Mouse (Mus musculus): ENCODE results near the gene Vps8. TPM values are rescaled to one million over a fixed set of nuclear protein-coding genes. Genes with fewer than 3 reads are reported as not detected.

Gene Vps8
- polyA plus RNA-seq, 1 experiment = 19.4 TPM

GRCm38 (mm10) chr16:21470416-21470815 lies 47.5 kb downstream of the Vps8 start:
- H3K4me3 ChIP-seq = no peak overlapping the region

GRCm38 (mm10) chr16:21477074-21477473 lies 54.2 kb downstream of the Vps8 start:
- Histone ChIP-seq H3K36me3 (ENCODE audit: control insufficient read depth, insufficient read depth) (peaks cover 20% of the 10 kb centered on the region), H3ac (ENCODE audit: control insufficient read depth, insufficient read length) (no peak overlapping the region), H3K4me3 (no peak overlapping the region), H3K27me3 (ENCODE audit: control insufficient read depth, insufficient read depth, insufficient read length) (no peaks in the 10 kb centered on the region), H3K79me2 (ENCODE audit: control insufficient read depth, insufficient read depth) (no peaks in the 10 kb centered on the region), H3K4me2 (ENCODE audit: low read depth) (no peak overlapping the region)
- no peak for TF ChIP-seq POLR2A (IDR thresholded peaks at IDR 0.05; ENCODE audit: insufficient read length, low read depth)
- no peak for TF ChIP-seq MYOD1 (IDR thresholded peaks at IDR 0.05; ENCODE audit: control insufficient read depth in 1 of 3, insufficient read length in 2 of 3, low read depth in 2 of 3)
- no peak for TF ChIP-seq POLR2AphosphoS2 (IDR thresholded peaks at IDR 0.05; ENCODE audit: insufficient read length, low read depth)
- no peak for TF ChIP-seq MYOG (IDR thresholded peaks at IDR 0.05; ENCODE audit: control insufficient read depth in 1 of 3, insufficient read depth in 1 of 3, insufficient read length in 2 of 3, low read depth in 2 of 3)
- TF ChIP-seq TCF3 (IDR thresholded peaks at IDR 0.05; ENCODE audit: insufficient read length, low read depth) = no peak
- TF ChIP-seq USF1 (IDR thresholded peaks at IDR 0.05; ENCODE audit: low read depth) = no peak
- TF ChIP-seq MAX (IDR thresholded peaks at IDR 0.05; ENCODE audit: low read depth) = no peak
- no peak for TF ChIP-seq SRF (IDR thresholded peaks at IDR 0.05; ENCODE audit: control insufficient read depth, insufficient read length, low read depth)
- TF ChIP-seq CEBPB (IDR thresholded peaks at IDR 0.05; ENCODE audit: insufficient read depth, poor library complexity, severe bottlenecking) = no peak
- no peak for TF ChIP-seq TCF12 (IDR thresholded peaks at IDR 0.05; ENCODE audit: insufficient read depth, poor library complexity, severe bottlenecking)
- TF ChIP-seq REST (IDR thresholded peaks at IDR 0.05; ENCODE audit: insufficient read depth, insufficient read length) = no peak
- no peak for TF ChIP-seq E2F4 (IDR thresholded peaks at IDR 0.05; ENCODE audit: insufficient read depth)

More at GRCm38 (mm10) chr16:21470416-21470815, 47.5 kb downstream of the Vps8 start:
- H3ac ChIP-seq (ENCODE audit: control insufficient read depth, insufficient read length) = no peak overlapping the region
- no peak for TF ChIP-seq POLR2A (IDR thresholded peaks at IDR 0.05; ENCODE audit: insufficient read length, low read depth)
- no peak for TF ChIP-seq TCF3 (IDR thresholded peaks at IDR 0.05; ENCODE audit: insufficient read length, low read depth)
- TF ChIP-seq POLR2AphosphoS2 (IDR thresholded peaks at IDR 0.05; ENCODE audit: insufficient read length, low read depth) = no peak
- no peak for TF ChIP-seq USF1 (IDR thresholded peaks at IDR 0.05; ENCODE audit: low read depth)
- no peak for TF ChIP-seq SRF (IDR thresholded peaks at IDR 0.05; ENCODE audit: control insufficient read depth, insufficient read length, low read depth)
- TF ChIP-seq MYOD1 (IDR thresholded peaks at IDR 0.05; ENCODE audit: control insufficient read depth in 1 of 3, insufficient read length in 2 of 3, low read depth in 2 of 3) = no peak
- no peak for TF ChIP-seq TCF12 (IDR thresholded peaks at IDR 0.05; ENCODE audit: insufficient read depth, poor library complexity, severe bottlenecking)
- no peak for TF ChIP-seq REST (IDR thresholded peaks at IDR 0.05; ENCODE audit: insufficient read depth, insufficient read length)
- no peak for TF ChIP-seq MYOG (IDR thresholded peaks at IDR 0.05; ENCODE audit: control insufficient read depth in 1 of 3, insufficient read depth in 1 of 3, insufficient read length in 2 of 3, low read depth in 2 of 3)
- TF ChIP-seq E2F4 (IDR thresholded peaks at IDR 0.05; ENCODE audit: insufficient read depth) = no peak
- no peak for TF ChIP-seq MAX (IDR thresholded peaks at IDR 0.05; ENCODE audit: low read depth)
- no peak for TF ChIP-seq CEBPB (IDR thresholded peaks at IDR 0.05; ENCODE audit: insufficient read depth, poor library complexity, severe bottlenecking)
- no peaks in the 10 kb centered on the region for H3K79me2 ChIP-seq (ENCODE audit: control insufficient read depth, insufficient read depth)
- no peaks in the 10 kb centered on the region for H3K27me3 ChIP-seq (ENCODE audit: control insufficient read depth, insufficient read depth, insufficient read length)
- H3K4me2 ChIP-seq (ENCODE audit: low read depth) = no peak overlapping the region
- peaks cover 29% of the 10 kb centered on the region for H3K36me3 ChIP-seq (ENCODE audit: control insufficient read depth, insufficient read depth)

GRCm38 (mm10) chr16:21478376-21478775 lies 55.5 kb downstream of the Vps8 start:
- Histone ChIP-seq H3K27me3 (ENCODE audit: control insufficient read depth, insufficient read depth, insufficient read length) (no peaks in the 10 kb centered on the region), H3K36me3 (ENCODE audit: control insufficient read depth, insufficient read depth) (peaks cover 29% of the 10 kb centered on the region), H3K4me3 (no peak overlapping the region), H3K4me2 (ENCODE audit: low read depth) (no peak overlapping the region), H3ac (ENCODE audit: control insufficient read depth, insufficient read length) (no peak overlapping the region), H3K79me2 (ENCODE audit: control insufficient read depth, insufficient read depth) (no peaks in the 10 kb centered on the region)
- TF ChIP-seq USF1 (IDR thresholded peaks at IDR 0.05; ENCODE audit: low read depth) (no peak), CEBPB (IDR thresholded peaks at IDR 0.05; ENCODE audit: insufficient read depth, poor library complexity, severe bottlenecking) (no peak), POLR2AphosphoS2 (IDR thresholded peaks at IDR 0.05; ENCODE audit: insufficient read length, low read depth) (no peak), TCF3 (IDR thresholded peaks at IDR 0.05; ENCODE audit: insufficient read length, low read depth) (no peak), POLR2A (IDR thresholded peaks at IDR 0.05; ENCODE audit: insufficient read length, low read depth) (no peak), MYOD1 (IDR thresholded peaks at IDR 0.05; ENCODE audit: control insufficient read depth in 1 of 3, insufficient read length in 2 of 3, low read depth in 2 of 3) (no peak), SRF (IDR thresholded peaks at IDR 0.05; ENCODE audit: control insufficient read depth, insufficient read length, low read depth) (no peak), MAX (IDR thresholded peaks at IDR 0.05; ENCODE audit: low read depth) (no peak), TCF12 (IDR thresholded peaks at IDR 0.05; ENCODE audit: insufficient read depth, poor library complexity, severe bottlenecking) (no peak), E2F4 (IDR thresholded peaks at IDR 0.05; ENCODE audit: insufficient read depth) (no peak), MYOG (IDR thresholded peaks at IDR 0.05; ENCODE audit: control insufficient read depth in 1 of 3, insufficient read depth in 1 of 3, insufficient read length in 2 of 3, low read depth in 2 of 3) (no peak), REST (IDR thresholded peaks at IDR 0.05; ENCODE audit: insufficient read depth, insufficient read length) (no peak)

GRCm38 (mm10) chr16:21483803-21484202 lies 60.9 kb downstream of the Vps8 start:
- H3K79me2 ChIP-seq (ENCODE audit: control insufficient read depth, insufficient read depth) = no peaks in the 10 kb centered on the region
- peaks cover 26% of the 10 kb centered on the region for H3K36me3 ChIP-seq (ENCODE audit: control insufficient read depth, insufficient read depth)
- TF ChIP-seq MYOG (IDR thresholded peaks at IDR 0.05; ENCODE audit: control insufficient read depth in 1 of 3, insufficient read depth in 1 of 3, insufficient read length in 2 of 3, low read depth in 2 of 3) = no peak
- no peak for TF ChIP-seq CEBPB (IDR thresholded peaks at IDR 0.05; ENCODE audit: insufficient read depth, poor library complexity, severe bottlenecking)
- no peak for TF ChIP-seq POLR2A (IDR thresholded peaks at IDR 0.05; ENCODE audit: insufficient read length, low read depth)
- TF ChIP-seq SRF (IDR thresholded peaks at IDR 0.05; ENCODE audit: control insufficient read depth, insufficient read length, low read depth) = no peak
- no peak for TF ChIP-seq MAX (IDR thresholded peaks at IDR 0.05; ENCODE audit: low read depth)
- no peak for TF ChIP-seq USF1 (IDR thresholded peaks at IDR 0.05; ENCODE audit: low read depth)
- TF ChIP-seq REST (IDR thresholded peaks at IDR 0.05; ENCODE audit: insufficient read depth, insufficient read length) = no peak
- TF ChIP-seq MYOD1 (IDR thresholded peaks at IDR 0.05; ENCODE audit: control insufficient read depth in 1 of 3, insufficient read length in 2 of 3, low read depth in 2 of 3) = no peak
- TF ChIP-seq TCF3 (IDR thresholded peaks at IDR 0.05; ENCODE audit: insufficient read length, low read depth) = no peak
- no peak for TF ChIP-seq TCF12 (IDR thresholded peaks at IDR 0.05; ENCODE audit: insufficient read depth, poor library complexity, severe bottlenecking)
- TF ChIP-seq E2F4 (IDR thresholded peaks at IDR 0.05; ENCODE audit: insufficient read depth) = no peak
- no peak for TF ChIP-seq POLR2AphosphoS2 (IDR thresholded peaks at IDR 0.05; ENCODE audit: insufficient read length, low read depth)
- H3K27me3 ChIP-seq (ENCODE audit: control insufficient read depth, insufficient read depth, insufficient read length) = no peaks in the 10 kb centered on the region
- H3K4me3 ChIP-seq = no peak overlapping the region
- H3K4me2 ChIP-seq (ENCODE audit: low read depth) = no peak overlapping the region
- H3ac ChIP-seq (ENCODE audit: control insufficient read depth, insufficient read length) = no peak overlapping the region
